Mouse (Mus musculus): ENCODE data around the gene Son.
"Not testable (repeated sequence)": the region's sequence is repeated elsewhere in the genome, so short reads cannot be mapped to it uniquely, and the experiment has no call there.

Gene Son

GRCm38 (mm10) chr16:91639636-91640035 lies 7.7 kb upstream of the Son start:
- DNase-seq (ENCODE audit: low read depth) = no peak

DNA sequence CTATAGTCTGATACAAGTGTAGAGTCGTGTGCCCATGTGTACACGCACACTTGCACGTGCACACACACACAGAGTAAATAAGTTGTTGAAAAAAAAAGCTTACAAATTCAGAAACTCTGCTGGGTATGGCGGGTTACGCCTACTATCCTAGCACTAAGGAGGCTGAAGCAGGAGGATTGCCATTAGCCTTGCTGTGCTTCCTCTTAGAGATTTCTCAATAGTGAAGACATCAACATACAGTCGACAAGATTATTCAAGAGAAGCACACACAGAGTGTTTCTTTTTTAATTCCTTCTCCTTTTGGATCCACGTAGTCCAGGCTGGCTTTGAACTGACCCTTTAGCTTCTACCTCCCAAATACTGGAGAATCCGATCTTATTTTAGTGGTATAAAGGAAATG lies 7.1 kb upstream of the Son start:
- no peak for DNase-seq (ENCODE audit: low read depth)

DNA sequence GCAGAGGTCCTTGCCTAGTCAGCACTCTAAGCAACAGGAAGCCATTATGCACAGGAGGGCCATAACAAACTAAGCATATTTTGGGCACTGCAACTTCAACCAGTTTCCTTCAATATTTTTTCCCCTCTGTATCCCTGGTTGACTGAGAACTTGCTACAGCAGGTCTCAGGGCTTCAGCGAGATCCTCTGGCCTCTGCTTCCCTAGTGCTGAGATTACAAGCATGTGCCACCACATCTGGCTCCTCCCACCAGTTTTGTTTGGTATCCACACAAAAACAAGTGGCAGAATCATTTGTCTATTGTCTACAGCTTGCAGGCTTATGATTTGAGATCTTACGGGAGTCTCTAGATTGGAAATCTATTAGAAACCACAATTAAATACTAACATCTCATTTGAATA lies 2.4 kb upstream of the Son start:
- DNase-seq (ENCODE audit: low read depth) = no peak

- DNase-seq (ENCODE audit: low read depth) = not testable (repeated sequence)
These were observed 1.9 kb upstream of the Son start for GRCm38 (mm10) chr16:91645420-91645819.

GRCm38 (mm10) chr16:91645995-91646602 lies 1.2 kb upstream of the Son start:
- peak; percentile 83 for DNase-seq (ENCODE audit: low read depth)

DNA sequence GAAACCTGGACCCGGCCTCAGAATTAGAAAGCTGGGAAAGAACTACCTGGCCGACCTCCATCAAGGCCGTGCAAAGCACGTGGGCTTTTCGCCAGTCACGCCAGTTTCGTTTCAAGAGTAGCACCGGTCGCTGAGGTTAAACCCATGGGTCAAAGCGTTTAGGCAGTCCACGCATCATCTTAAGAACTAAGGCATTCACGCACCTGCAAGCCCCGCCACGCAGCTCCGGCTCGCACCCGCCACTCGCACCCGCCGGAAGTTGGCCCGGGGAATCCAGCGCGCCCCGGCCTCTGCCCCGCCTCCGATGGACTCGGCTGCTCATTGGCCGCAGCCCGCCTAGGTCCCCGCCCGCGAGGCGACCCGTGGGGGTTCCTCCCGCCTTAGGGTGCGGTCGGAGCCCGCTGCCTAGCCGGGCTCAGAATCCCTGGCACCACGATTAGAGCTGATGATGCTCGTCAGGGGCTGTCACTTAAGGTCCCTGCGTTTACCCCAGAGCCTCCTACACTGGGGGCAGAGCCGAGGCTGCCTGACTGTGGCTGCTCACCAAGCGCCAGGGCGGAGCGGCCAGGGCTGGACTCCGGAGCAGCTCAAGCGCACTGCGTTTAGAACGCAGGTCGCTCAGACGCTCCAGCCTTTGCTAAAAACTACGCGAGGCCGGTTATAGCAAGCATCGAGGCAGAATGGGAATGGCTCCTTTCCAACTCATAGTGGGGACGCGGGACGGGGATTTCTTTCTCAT lies 456 bp upstream of the Son start, which contains the start of gene Gart:
Gene Gart, minus strand, starts transcription at position 272 of the 739 bp plus-strand sequence.
- DNase-seq (ENCODE audit: low read depth) = peak; percentile 92

DNA sequence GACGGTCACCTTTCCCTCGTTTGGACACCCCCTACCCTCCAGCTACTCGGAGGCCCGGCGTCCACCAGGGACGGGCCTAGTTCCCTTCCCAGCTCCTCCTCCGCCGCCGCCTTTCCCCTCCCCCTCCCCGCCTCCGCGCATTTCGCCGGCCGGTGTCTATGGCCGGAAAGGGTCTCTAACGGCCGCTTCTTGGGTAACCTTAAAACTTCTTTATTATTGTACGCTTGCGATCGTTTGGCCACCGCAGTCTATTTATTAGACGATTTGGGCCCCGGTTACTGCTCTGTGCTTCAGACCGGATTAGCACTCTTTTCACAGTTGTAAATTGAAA lies 879 bp downstream of the Son start:
- DNase-seq (ENCODE audit: low read depth) = no peak

DNA sequence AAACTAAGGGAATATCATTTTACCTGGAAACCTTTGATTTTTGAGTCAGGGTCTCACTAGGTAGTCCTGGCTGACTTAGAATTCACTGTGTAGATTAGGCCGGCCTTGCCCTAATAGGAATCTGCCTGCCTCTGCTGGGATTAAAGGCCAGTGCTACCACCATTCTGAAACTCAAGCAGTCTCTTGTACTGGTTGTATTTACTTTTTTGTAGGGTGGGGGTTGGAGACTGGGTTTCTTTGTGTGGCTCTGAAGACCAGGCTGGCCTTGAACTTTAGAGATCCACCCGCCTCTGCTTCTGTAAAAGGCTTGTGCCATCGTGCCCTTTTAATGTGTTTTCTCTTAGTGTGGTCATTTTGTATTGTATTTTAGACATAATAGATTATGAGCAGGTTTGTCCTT lies 1.9 kb downstream of the Son start:
- DNase-seq (ENCODE audit: low read depth) = no peak

GRCm38 (mm10) chr16:91649781-91650180 lies 2.5 kb downstream of the Son start:
- no peak for DNase-seq (ENCODE audit: low read depth)

- DNase-seq (ENCODE audit: low read depth) = no peak
These were observed 4.9 kb downstream of the Son start for GRCm38 (mm10) chr16:91652191-91652590.

GRCm38 (mm10) chr16:91655285-91655684 lies 8.0 kb downstream of the Son start:
- DNase-seq (ENCODE audit: low read depth) = no peak

- DNase-seq (ENCODE audit: low read depth) = no peak
These were observed 10.0 kb downstream of the Son start for GRCm38 (mm10) chr16:91657285-91657684.

GRCm38 (mm10) chr16:91658471-91658870 lies 11.2 kb downstream of the Son start:
- DNase-seq (ENCODE audit: low read depth) = no peak

DNA sequence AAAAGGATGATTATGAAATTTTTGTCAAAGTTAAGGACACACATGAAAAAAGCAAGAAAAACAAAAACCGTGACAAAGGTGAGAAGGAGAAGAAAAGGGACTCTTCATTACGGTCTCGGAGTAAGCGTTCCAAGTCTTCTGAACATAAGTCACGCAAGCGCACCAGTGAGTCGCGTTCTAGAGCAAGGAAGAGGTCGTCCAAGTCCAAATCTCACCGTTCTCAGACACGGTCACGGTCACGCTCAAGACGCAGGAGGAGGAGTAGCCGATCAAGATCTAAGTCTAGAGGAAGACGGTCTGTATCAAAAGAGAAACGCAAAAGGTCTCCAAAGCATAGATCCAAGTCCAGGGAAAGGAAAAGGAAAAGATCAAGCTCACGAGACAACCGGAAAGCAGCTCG lies 12.5 kb downstream of the Son start:
- no peak for DNase-seq (ENCODE audit: low read depth)

DNA sequence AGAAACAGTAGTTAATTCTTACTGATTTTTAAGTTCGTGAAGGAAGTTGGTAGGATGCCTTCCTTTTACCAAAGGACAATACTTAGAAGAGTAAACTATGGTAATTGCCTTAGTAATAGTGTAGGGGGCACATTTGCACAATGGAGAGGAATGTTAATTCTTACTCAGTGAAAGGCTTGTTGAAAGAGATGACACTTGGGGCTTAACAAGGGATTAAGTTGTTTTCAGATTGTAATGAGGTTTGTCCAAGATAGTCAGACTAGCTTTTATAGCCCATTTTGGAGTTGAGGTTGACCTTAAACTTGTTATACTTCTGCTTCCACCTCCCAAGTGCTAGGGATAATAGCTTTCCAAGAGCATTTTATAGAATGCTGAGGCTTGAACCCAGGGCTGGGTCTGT lies 14.1 kb downstream of the Son start:
- no peak for DNase-seq (ENCODE audit: low read depth)

- no peak for DNase-seq (ENCODE audit: low read depth)
These were observed 15.0 kb downstream of the Son start for GRCm38 (mm10) chr16:91662336-91662735.

- no peak for DNase-seq (ENCODE audit: low read depth)
These were observed 16.5 kb downstream of the Son start for GRCm38 (mm10) chr16:91663795-91664194.

GRCm38 (mm10) chr16:91674500-91674899 lies 27.2 kb downstream of the Son start:
- DNase-seq (ENCODE audit: low read depth) = no peak

DNA sequence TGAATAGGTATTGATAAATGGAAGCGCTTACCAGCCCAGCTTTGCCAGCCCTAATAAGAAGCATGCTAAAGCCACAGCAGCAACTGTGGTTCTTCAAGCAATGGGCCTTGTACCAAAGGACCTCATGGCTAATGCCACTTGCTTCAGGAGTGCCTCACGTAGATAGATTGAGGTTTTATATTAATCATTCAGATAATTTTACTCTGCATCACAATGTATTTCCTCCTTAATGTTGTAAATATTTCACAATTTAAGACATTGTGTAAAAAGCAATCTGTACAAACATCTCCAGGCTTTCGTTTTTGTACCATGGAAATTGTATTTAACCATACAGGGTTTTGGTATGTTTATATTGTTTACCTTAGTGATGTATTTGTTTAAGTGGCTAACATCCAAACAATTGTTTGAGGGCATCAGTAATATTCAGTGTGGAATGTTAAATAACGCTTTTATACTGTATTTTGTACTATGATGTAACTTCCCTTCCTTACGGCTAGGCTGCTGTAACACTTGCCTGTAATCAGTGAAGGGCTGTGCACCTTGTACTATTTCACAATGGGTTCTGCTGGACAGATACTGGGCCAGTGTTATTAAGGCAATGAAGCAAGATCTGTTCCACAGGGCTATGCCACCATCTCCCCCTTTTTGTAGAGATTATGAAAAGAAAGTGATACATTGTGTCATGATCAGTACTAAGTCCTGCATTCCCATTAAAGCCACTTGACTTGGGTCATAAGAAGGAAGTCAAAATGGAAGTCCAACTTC lies 31.0 kb downstream of the Son start:
- DNase-seq (ENCODE audit: low read depth) = no peak

DNA sequence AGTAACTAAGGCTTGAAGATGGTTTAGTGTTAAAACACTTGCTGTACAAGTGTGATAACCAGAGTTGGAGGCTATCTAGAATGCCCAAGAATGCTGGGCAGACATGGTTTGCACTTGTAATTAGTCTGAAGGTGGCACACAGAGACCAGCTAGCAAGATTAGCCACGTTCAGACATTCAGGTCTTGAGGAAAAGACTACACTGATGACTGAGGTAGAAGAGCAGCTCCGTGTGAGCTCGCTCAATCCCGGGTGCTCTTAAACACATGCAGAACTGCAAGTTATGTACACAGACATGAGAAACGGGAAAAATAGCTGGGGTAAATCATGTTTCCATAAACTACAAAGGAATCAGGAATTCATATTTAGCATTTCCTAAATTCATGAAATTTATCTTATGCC lies 33.4 kb downstream of the Son start:
- no peak for DNase-seq (ENCODE audit: low read depth)

DNA sequence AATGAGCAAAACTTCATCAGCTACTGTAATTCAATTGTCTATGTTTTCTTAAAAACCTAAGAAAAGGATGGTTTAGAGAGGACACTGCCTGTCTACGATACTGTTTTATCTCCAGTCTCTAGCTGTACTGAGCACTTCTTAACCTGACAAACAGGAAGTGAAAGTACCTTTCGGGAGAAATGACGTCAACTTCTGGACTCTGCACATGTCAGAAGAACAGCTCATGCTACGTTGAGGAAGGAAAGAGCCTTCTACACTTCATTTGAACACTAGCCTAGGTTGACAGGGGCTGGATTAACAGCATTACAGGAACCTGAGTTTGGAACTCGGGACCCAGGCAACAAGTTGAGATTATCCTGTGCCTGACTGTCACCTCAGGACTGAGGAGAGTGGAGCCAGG lies 38.2 kb downstream of the Son start:
- peak; percentile 91 for DNase-seq (ENCODE audit: low read depth)

DNA sequence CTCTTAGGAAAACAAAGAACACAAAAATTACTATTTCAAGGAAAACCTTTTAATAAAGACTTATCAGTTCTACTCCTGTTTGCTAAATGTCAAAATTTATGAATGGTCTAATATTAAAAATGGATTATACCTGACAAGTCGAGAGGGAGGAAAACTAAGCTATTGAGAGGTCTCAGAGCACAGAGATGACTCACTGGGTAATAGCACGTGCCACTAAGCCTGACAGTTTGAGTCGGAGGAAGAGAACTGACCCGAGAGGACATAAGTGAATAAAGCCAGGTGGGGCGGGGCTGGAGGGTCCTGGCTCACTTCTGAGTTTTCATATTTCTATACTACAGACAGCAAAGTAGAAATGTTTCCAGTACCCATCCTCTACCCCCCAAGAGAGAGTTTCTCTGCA lies 39.1 kb downstream of the Son start:
- DNase-seq (ENCODE audit: low read depth) = no peak

DNA sequence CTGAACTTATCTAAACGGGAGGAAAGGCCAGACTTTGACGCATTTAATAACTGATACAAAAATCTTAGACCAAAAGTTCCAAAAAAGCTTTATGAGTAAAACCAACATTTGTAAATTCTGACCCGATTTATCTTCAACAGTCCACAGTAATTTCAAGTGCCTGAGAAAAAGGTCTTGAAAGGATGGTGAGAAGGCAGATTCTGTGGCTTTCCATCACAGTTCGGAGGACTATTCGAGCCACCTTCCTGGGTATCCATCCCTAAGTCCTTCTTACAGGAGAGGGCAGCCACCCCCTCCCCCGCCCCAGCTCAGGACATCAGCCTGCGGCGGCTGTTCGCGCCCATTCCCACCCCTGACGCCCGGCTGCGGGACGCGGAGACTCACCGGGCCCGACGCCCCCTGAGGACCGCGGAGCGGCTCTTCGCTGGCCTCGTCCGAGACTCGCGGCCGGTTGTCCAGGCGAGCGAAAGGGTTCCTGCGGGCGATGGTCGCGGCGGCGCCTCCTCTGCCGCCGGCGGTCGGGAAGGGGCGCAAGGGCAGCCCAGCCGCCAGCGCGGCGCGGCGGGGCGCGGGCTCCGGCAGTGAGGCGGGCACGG lies 40.8 kb downstream of the Son start:
- DNase-seq (ENCODE audit: low read depth) = no peak
